Mouse (Mus musculus) gastrocnemius, adult 18-20 months (tissue): ENCODE measurements around the gene Mrgprb4. TPM values are rescaled to one million over a fixed set of nuclear protein-coding genes. Genes with fewer than 3 reads are reported as not detected.

Source experiments
- DNase-seq: peaks from one replicate; pipeline ENCODE4 v3.0.0; 2021; ENCODE audit warnings: low spot score
- long read RNA-seq, 2 experiments: library from polyadenylated mRNA; stranded (forward); transcript quantifications; one replicate each; pipeline ENCODE4 v2.0.0; 2021
- total RNA-seq, 2 experiments: library from RNA; stranded (reverse); gene quantifications; 2 replicates each; pipeline ENCODE4 v1.2.3; 2021

The Mrgprb4 gene
- not detected for total RNA-seq
- long read RNA-seq, experiment 1: 0 reads
- long read RNA-seq, experiment 2: 0 reads

DNA sequence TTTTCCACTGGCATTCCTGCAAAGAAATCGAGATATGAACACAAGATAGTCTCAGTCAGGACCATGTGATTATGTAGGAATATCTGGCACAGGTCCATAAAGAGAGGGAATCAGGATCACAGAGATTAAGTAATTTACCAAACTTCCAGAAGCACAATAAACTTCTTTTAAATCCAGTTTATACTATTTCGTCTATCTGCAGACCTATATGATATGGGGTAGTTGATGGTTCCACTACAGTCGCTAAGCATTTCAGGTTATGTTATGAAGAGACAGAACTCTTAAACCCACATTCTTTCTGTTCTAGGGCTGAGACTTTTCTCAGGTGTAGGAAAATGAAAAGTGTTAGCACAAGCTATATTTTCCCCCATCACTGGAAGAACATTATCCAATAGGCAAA is at the start of gene Mrgprb4:
Gene Mrgprb4 (minus strand): TSS at position 101 of the 400 bp plus-strand sequence.
- no peak for DNase-seq

DNA sequence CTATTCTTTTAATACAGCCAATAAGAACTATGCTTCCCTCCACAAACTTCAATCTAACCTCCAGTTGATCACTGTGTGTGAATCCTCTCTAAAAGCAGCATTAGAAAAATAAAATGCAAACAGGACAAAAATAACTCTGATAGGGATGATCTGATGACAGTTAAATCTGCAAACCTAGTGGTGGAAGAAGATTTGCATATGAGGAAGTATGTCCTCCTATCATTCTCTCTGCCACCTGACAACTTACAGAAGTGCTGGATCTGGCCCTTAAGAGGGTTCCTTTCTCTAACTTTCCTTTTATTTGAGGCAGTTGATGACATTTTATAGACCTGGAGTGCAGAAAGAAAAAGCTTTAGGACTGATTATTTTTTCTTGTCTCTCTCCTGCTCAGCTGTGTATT is 27.0 kb upstream of the Mrgprb4 start:
- DNase-seq: no peak

GRCm38 (mm10) chr7:48225065-48225464 is 26.0 kb upstream of the Mrgprb4 start:
- DNase-seq: no peak

DNA sequence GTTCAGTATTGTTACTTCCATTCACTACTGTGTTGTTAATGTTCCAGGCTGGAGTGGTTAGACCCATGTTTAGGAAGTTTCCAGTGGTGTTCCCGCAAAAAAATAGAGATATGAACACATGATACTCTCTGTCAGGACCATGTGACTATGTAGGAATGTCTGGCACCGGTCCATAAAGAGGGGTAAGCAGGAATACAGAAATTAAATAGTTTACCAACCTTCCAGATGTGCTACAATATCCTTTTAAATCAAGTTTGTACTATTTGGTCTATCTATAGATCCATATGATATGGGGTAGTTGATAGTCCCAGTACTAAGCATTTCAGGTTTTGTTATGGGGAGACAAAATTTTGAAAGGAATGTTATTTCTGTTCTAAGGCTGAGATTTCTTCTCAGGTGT is 30.2 kb downstream of the Mrgprb4 start, which contains the start of gene Mrgprb5:
Gene Mrgprb5 (minus strand): TSS at position 101 of the 400 bp plus-strand sequence.
- no peak for DNase-seq

DNA sequence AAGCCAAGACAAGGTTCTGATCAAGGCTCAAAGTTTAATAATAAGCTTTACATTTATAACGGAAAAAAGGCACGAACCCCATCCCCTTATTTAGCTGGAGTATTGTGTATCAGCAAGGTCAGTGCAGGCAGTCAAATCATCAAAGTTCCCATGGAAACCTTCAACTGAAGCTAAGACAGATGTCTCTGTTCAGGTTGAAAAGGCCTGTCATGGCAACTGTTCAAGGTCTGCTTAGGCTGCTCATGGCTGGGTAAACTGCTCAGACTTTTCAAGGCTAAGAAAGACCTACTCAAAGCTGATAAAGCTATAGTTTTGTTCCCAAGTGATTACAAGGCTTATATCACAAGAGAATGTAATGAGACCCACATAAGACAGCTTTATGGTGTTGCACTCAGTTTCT is 31.6 kb downstream of the Mrgprb4 start:
- DNase-seq: no peak

Other genes with a start within 250 kb of the Mrgprb4 start
- not detected for gene Mrgpra4, start 217.2 kb downstream of the Mrgprb4 start, total RNA-seq
- not detected for gene Mrgprx1, start 171.7 kb downstream of the Mrgprb4 start, total RNA-seq
- not detected for gene Mrgprb5, start 30.3 kb downstream of the Mrgprb4 start, total RNA-seq
- not detected for gene Mrgprb8, start 189.2 kb upstream of the Mrgprb4 start, total RNA-seq